Comparison of ENCODE assay signal across 19 mouse cellular contexts in genomic region chr5:131875976-131876375, GRCm38 (mm10).
A peak's percentile ranks its signal among the peaks of the same experiment; 100 is the strongest.
DNase-seq lines count a peak whose midpoint lies in the region; TF ChIP-seq lines count a peak whose summit lies in the region.
"Had no signal": no experiment of that assay in that cellular context is flagged by ENCODE, and none has a peak within 500 bp of the region (broad histone marks: within the 10 kb centered on the region; RNA-seq: fewer than 3 reads in every experiment).

No protein-coding gene starts in this region.

- no peak for TF ChIP-seq POLR2A in embryonic fibroblast, embryonic 13.5 days (IDR thresholded peaks at IDR 0.05; ENCODE audit: low read depth, low read length)

- DNase-seq in adrenal gland, adult (ENCODE audit: inconsistent age in 2 of 2, low spot score in 1 of 2), result peak; percentile 51 to 78
- no peak for DNase-seq in adrenal gland, postnatal 10 days
- peak; percentile 52 for DNase-seq in adrenal gland, adult 8-10 months
- no peak for DNase-seq in adrenal gland, postnatal 4 days (ENCODE audit: low spot score in 2 of 2)
- DNase-seq in adrenal gland, postnatal 14 days, result peak; percentile 18
- DNase-seq in thymus, postnatal 36 days, result no peak
- no peak for DNase-seq in yolk sac, embryonic 10.5 days (ENCODE audit: low spot score)
- DNase-seq: B cell, adult 2 months; cerebellum, adult 11-12 months; cerebellum, adult 2 months; cerebellum, adult 9-10 months; cerebellum, postnatal 10 days; cerebellum, postnatal 25 days had no signal

- H3K4me3 ChIP-seq in embryonic fibroblast, embryonic 13.5 days (ENCODE audit: insufficient read depth, low read length), result no peak overlapping the region
- H3K4me3 ChIP-seq: embryonic facial prominence, embryonic 10.5 days; embryonic facial prominence, embryonic 12.5 days; erythroblast, embryonic 14.5 days; forebrain, embryonic 10.5 days; forebrain, embryonic 12.5 days had no signal

- H3K4me1 ChIP-seq in embryonic fibroblast, embryonic 13.5 days (ENCODE audit: control insufficient read depth, insufficient read depth, low read length), result peaks cover 2% of the 10 kb centered on the region; the same call in 1 of the 2 replicates
- H3K4me1 ChIP-seq: forebrain, embryonic 12.5 days had no signal

- H3K27ac ChIP-seq in embryonic fibroblast, embryonic 13.5 days (ENCODE audit: insufficient read depth, low read length), result peak overlapping the region; percentile 5; the same call in 1 of the 2 replicates
- H3K27ac ChIP-seq: embryonic facial prominence, embryonic 10.5 days; embryonic facial prominence, embryonic 12.5 days; forebrain, embryonic 10.5 days; forebrain, embryonic 12.5 days had no signal

- TF ChIP-seq CTCF in embryonic fibroblast, embryonic 13.5 days (IDR thresholded peaks at IDR 0.05; ENCODE audit: borderline replicate concordance, insufficient read depth, low read length), result no peak

Comparison
In these comparisons a context has a peak if more than half of its experiments do, and no peak if none do; other contexts are left out.
1. DNase-seq: peak in adrenal gland, adult (2 of 2), adrenal gland, adult 8-10 months (single experiment) and adrenal gland, postnatal 14 days (single experiment); none in adrenal gland, postnatal 10 days (single experiment), adrenal gland, postnatal 4 days (0 of 2), thymus, postnatal 36 days (0 of 2) and yolk sac, embryonic 10.5 days (single experiment).